Mouse (Mus musculus): ENCODE results near the gene C77080. TPM values are rescaled to one million over a fixed set of nuclear protein-coding genes. Genes with fewer than 3 reads are reported as not detected.
A peak's percentile ranks its signal among the peaks of the same experiment; 100 is the strongest.

The C77080 gene
- polyA plus RNA-seq, 1 experiment from 2014 or later, result 8.2 TPM

DNA sequence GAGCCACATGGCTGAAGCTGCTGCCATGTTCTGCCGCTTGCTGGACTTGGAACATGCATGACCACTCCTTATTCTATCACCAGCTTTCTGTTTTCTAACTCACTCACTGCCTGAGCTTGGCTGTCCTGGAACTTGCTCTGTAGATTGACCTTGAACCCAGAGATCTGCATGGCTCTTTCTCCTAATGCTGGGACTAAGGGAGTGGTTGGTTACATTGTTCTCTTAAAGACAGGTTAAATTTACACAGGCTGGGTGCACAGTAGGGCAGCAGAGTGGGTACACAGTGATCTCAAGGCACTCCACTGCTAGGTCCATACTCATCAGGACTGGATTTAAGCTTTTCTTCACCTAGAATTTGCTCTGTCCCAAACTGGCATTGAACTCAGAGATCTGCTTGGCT is 66.9 kb downstream of the C77080 start:
- Histone ChIP-seq H3K36me3 (ENCODE audit: control insufficient read depth, insufficient read depth, low read length) (peaks cover 7% of the 10 kb centered on the region), H3K4me3 (replicated peaks; ENCODE audit: low read length) (no peak overlapping the region), H3K27ac (ENCODE audit: low read length) (no peak overlapping the region), H3K27me3 (ENCODE audit: control insufficient read depth, insufficient read depth, low read length) (no peaks in the 10 kb centered on the region), H3K4me2 (ENCODE audit: low read depth, low read length) (no peak overlapping the region), H3K4me1 (ENCODE audit: control insufficient read depth, insufficient read depth, low read length) (peaks cover 15% of the 10 kb centered on the region), H3K9ac (ENCODE audit: low read length) (no peak overlapping the region), H3K9me3 (replicated peaks; ENCODE audit: control insufficient read depth, low read length) (no peaks in the 10 kb centered on the region)
- 93% methylated on average over 1 of the region's 1 CpGs for WGBS
- ATAC-seq (ENCODE audit: insufficient read depth, low FRiP score), result no peak

DNA sequence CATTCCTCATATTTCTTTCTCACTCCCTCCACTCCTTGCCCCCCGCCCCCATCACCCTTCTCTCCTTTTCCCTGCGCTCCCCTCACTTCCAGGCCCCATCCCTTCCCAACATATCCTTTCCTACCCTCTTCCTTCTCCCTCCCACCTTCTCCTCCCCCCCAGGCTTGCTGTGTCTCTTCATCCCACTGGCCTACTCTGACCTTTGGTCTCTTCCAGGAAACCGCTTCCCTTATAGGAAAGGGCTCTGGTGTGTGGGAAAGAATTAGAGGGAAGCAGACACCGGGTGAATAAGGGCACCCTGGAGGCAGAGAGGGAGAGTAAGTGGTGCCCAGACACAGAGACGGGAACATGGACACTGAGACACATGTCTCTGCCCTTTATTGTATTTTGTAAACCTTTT is 69.5 kb downstream of the C77080 start:
- no peak overlapping the region for H3K27ac ChIP-seq (ENCODE audit: low read length)
- H3K9ac ChIP-seq (ENCODE audit: low read length), result no peak overlapping the region
- ATAC-seq (ENCODE audit: insufficient read depth, low FRiP score), result no peak
- peak overlapping the region; percentile 86; the same call in 1 of the 2 replicates for H3K4me2 ChIP-seq (ENCODE audit: low read depth, low read length)
- H3K4me1 ChIP-seq (ENCODE audit: control insufficient read depth, insufficient read depth, low read length), result peaks cover 24% of the 10 kb centered on the region
- 72% methylated on average over 5 of the region's 5 CpGs for WGBS
- no peak overlapping the region for H3K4me3 ChIP-seq (replicated peaks; ENCODE audit: low read length)
- no peaks in the 10 kb centered on the region for H3K27me3 ChIP-seq (ENCODE audit: control insufficient read depth, insufficient read depth, low read length)
- no peaks in the 10 kb centered on the region for H3K36me3 ChIP-seq (ENCODE audit: control insufficient read depth, insufficient read depth, low read length)
- H3K9me3 ChIP-seq (replicated peaks; ENCODE audit: control insufficient read depth, low read length), result no peaks in the 10 kb centered on the region

DNA sequence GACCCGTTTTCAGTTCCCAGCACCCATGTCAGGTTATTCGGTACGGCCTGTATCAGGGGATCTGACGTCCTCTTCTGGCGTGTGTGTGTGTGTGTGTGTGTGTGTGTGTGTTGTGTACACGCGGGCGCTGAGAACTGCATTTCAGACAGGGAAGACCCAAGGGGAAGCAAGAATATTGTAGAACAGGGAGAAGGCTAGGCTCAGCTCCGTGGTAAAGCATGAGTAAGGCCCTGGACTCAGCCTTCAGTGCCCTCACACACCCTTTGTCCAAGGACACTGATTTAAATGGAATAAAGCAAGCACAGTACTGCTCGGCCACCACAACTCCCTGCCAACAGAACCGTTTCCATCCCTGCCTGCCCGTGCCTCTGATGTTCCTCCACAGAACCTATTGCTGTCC is 70.7 kb downstream of the C77080 start:
- no peaks in the 10 kb centered on the region for H3K27me3 ChIP-seq (ENCODE audit: control insufficient read depth, insufficient read depth, low read length)
- 3% methylated on average over 12 of the region's 12 CpGs for WGBS
- H3K36me3 ChIP-seq (ENCODE audit: control insufficient read depth, insufficient read depth, low read length), result no peaks in the 10 kb centered on the region
- no peaks in the 10 kb centered on the region for H3K9me3 ChIP-seq (replicated peaks; ENCODE audit: control insufficient read depth, low read length)
- H3K4me2 ChIP-seq (ENCODE audit: low read depth, low read length), result peak overlapping the region; percentile 86
- H3K4me3 ChIP-seq (replicated peaks; ENCODE audit: low read length), result peak overlapping the region; percentile 89
- peak overlapping the region; percentile 87 for H3K27ac ChIP-seq (ENCODE audit: low read length)
- H3K4me1 ChIP-seq (ENCODE audit: control insufficient read depth, insufficient read depth, low read length), result peaks cover 24% of the 10 kb centered on the region
- H3K9ac ChIP-seq (ENCODE audit: low read length), result peak overlapping the region; percentile 88
- no peak for ATAC-seq (ENCODE audit: insufficient read depth, low FRiP score)

DNA sequence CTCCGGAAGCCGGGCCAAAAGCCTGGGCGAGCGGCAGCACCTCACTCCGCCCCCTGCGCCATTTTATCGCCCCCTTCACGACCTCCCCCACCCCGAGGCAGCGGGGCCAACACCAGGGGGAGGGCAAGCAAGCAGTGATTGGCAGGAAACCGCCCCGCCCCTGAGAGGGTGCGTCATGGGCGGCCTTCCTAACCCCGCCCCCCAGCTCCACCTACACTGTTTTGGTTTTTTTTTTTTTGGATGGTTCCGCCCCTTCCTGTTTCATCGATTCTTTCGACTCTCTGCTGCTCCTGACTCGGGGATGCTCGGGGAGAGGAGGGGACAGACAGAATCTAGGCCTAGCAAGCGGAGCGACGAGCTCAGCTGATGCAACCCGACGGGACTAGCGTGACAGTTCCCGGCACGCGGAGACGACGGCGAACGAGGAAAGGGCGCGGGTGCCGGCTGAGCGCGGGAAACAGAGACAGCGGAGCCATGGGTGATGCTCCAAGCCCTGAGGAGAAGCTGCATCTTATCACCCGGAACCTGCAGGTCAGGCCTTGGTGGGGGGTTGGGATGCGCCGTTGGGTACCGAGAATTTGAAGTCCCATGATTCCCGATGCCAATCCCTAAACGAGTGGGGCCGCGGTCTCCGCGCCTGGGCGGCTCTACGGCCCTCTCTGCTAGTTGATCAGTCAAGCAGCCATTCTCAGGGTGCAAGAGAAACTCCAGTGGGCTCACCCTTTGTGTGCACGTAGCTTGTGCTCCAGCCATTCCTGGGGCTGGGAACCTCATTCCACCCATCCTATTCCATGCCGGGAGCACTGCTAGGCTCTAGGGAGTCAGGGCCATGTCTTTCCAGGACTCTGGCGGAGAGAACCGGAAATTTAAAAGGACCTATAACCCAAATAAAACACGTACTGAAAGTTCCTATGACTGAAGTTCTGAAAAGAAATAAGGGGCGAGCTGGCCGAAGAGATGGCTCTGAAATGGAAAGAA is 71.4 kb downstream of the C77080 start, which contains the start of the genes S100pbp and Yars:
Gene S100pbp (minus strand): TSS at position 186 of the 978 bp plus-strand sequence.
Gene Yars (plus strand): TSS at position 219 of the 978 bp plus-strand sequence.
- Histone ChIP-seq H3K4me3 (replicated peaks; ENCODE audit: low read length) (peak within 1 kb of the TSS; percentile 89), H3K9me3 (replicated peaks; ENCODE audit: control insufficient read depth, low read length) (no peaks in the 10 kb centered on the region), H3K4me2 (ENCODE audit: low read depth, low read length) (peak within 1 kb of the TSS; percentile 86), H3K27ac (ENCODE audit: low read length) (peak within 1 kb of the TSS; percentile 87), H3K36me3 (ENCODE audit: control insufficient read depth, insufficient read depth, low read length) (no peaks in the 10 kb centered on the region), H3K27me3 (ENCODE audit: control insufficient read depth, insufficient read depth, low read length) (no peaks in the 10 kb centered on the region), H3K9ac (ENCODE audit: low read length) (peak within 1 kb of the TSS; percentile 91), H3K4me1 (ENCODE audit: control insufficient read depth, insufficient read depth, low read length) (peaks cover 24% of the 10 kb centered on the region)
- WGBS, result under 1% methylated on average over 58 of the region's 58 CpGs
- ATAC-seq (ENCODE audit: insufficient read depth, low FRiP score), result peak; percentile 93

DNA sequence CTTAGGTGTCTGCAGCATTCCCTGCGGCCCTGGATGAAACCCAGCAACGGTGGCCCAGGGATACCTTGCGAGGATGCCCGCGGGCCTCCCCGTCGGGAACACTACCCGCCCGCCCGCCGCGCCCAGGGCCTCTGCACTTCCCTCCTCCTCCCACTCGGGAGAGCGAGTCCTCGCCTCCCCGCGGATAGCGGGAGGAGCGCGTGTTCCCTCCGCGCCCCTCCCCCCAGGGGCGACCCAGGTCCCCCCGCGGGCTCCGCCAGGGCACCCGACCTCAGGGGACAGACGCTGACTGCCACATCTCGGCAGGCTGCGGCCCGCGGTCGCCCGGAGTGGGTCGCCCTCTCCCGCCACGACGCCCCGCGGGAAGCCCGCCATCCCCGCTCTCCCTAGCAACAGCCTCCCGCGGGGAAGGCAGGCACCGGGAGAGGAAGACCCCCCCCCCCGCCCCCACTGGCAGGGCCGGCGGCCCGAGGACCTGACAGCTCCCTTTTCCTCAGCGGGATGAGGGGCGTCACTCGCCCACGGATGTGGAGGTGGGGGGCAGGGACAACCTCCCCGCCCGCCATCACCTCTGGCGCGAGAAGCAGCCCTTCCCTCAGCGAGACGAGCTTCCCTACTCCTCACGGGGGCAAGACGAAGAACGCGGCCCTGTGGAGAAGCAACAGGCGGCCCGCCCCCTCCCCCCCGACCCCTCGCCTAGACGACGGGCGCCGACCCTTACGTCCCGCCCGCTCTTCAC is 72.2 kb downstream of the C77080 start:
- H3K9ac ChIP-seq (ENCODE audit: low read length), result peak overlapping the region; percentile 91
- peak; percentile 65 for ATAC-seq (ENCODE audit: insufficient read depth, low FRiP score)
- peak overlapping the region; percentile 89 for H3K4me3 ChIP-seq (replicated peaks; ENCODE audit: low read length)
- peak overlapping the region; percentile 75 for H3K4me2 ChIP-seq (ENCODE audit: low read depth, low read length)
- H3K36me3 ChIP-seq (ENCODE audit: control insufficient read depth, insufficient read depth, low read length), result no peaks in the 10 kb centered on the region
- H3K9me3 ChIP-seq (replicated peaks; ENCODE audit: control insufficient read depth, low read length), result no peaks in the 10 kb centered on the region
- H3K27me3 ChIP-seq (ENCODE audit: control insufficient read depth, insufficient read depth, low read length), result no peaks in the 10 kb centered on the region
- WGBS, result under 1% methylated on average over 54 of the region's 74 CpGs
- H3K4me1 ChIP-seq (ENCODE audit: control insufficient read depth, insufficient read depth, low read length), result peaks cover 24% of the 10 kb centered on the region
- H3K27ac ChIP-seq (ENCODE audit: low read length), result peak overlapping the region; percentile 72

DNA sequence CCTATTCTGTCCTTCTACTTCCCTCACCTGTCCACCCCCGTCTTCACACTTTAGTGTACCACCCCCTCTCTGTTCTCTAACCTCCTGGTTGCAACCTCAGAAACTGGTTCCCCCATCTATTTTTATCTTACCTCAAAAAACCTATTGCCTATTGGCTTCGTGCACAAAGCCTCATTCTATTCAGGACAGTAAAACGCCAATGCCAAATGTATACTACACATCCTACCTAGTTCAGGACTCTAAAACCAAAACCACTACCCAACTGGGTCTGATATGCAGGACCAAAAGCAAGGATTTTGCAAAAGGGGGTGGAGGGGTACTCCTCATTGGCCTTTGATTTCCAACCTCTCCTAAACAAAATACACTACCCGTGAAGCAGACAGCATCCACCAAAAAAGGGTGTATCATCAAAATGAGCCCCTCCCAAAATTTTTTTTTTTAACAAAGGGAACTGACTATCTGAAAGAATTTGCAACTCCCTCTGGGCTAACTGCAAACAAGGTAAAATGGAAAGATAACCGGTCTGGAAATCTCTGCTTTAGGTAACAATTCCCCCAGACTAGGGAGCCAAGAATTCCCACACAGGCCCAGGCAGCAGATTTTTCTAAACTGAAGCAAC is 73.1 kb downstream of the C77080 start:
- ATAC-seq (ENCODE audit: insufficient read depth, low FRiP score), result no peak
- peak overlapping the region; percentile 91 for H3K9ac ChIP-seq (ENCODE audit: low read length)
- peak overlapping the region; percentile 75 for H3K4me2 ChIP-seq (ENCODE audit: low read depth, low read length)
- H3K27me3 ChIP-seq (ENCODE audit: control insufficient read depth, insufficient read depth, low read length), result no peaks in the 10 kb centered on the region
- H3K4me3 ChIP-seq (replicated peaks; ENCODE audit: low read length), result peak overlapping the region; percentile 89
- H3K4me1 ChIP-seq (ENCODE audit: control insufficient read depth, insufficient read depth, low read length), result peaks cover 24% of the 10 kb centered on the region
- 42% methylated on average over 5 of the region's 5 CpGs for WGBS
- H3K9me3 ChIP-seq (replicated peaks; ENCODE audit: control insufficient read depth, low read length), result no peaks in the 10 kb centered on the region
- H3K27ac ChIP-seq (ENCODE audit: low read length), result peak overlapping the region; percentile 72; the same call in 1 of the 2 replicates
- no peaks in the 10 kb centered on the region for H3K36me3 ChIP-seq (ENCODE audit: control insufficient read depth, insufficient read depth, low read length)

DNA sequence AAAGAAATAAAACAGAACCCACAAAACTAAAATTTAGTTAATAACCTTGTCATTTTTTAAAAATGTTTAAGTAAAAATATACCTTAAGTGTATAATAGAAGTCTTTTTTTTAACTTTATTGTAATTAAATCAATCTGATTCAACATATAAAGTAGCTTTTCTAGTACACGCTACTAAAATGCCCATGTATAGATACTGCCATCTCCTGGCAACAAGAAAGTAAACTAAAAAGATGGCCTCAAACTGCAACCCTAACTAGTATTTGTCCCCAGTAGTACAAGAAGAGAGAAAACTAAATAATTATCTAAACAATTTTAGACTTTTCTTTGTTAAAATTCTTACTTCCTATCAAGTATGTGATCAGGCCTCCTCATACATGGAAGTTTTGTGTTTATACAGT is 81.6 kb downstream of the C77080 start:
- H3K4me2 ChIP-seq (ENCODE audit: low read depth, low read length), result no peak overlapping the region
- H3K9ac ChIP-seq (ENCODE audit: low read length), result no peak overlapping the region
- no peak overlapping the region for H3K27ac ChIP-seq (ENCODE audit: low read length)
- no peaks in the 10 kb centered on the region for H3K9me3 ChIP-seq (replicated peaks; ENCODE audit: control insufficient read depth, low read length)
- ATAC-seq (ENCODE audit: insufficient read depth, low FRiP score), result no peak
- H3K27me3 ChIP-seq (ENCODE audit: control insufficient read depth, insufficient read depth, low read length), result no peaks in the 10 kb centered on the region
- 52% methylated on average over 1 of the region's 1 CpGs for WGBS
- H3K36me3 ChIP-seq (ENCODE audit: control insufficient read depth, insufficient read depth, low read length), result peaks cover 20% of the 10 kb centered on the region
- H3K4me3 ChIP-seq (replicated peaks; ENCODE audit: low read length), result no peak overlapping the region
- H3K4me1 ChIP-seq (ENCODE audit: control insufficient read depth, insufficient read depth, low read length), result no peaks in the 10 kb centered on the region

DNA sequence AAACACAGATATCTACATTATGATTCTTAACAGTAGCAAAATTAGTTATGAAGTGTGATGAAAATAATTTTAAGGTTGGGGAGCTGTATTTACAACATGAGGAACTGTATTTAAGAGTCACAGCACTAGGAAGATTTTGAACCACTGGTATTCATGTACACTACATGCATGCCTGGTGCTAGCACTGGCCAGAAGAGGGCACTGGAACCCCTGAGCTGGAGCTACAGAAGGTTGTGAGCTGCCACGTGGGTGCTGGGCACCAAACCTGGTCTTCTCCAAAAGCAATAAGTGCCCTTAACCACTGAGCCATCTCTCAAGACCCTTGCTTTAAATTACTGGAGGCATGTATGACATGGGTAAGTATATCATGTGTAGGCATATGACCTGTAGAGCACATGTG is 88.7 kb downstream of the C77080 start:
- H3K9ac ChIP-seq (ENCODE audit: low read length), result no peak overlapping the region
- H3K4me1 ChIP-seq (ENCODE audit: control insufficient read depth, insufficient read depth, low read length), result no peaks in the 10 kb centered on the region
- no peak for ATAC-seq (ENCODE audit: insufficient read depth, low FRiP score)
- no peaks in the 10 kb centered on the region for H3K27me3 ChIP-seq (ENCODE audit: control insufficient read depth, insufficient read depth, low read length)
- peaks cover 18% of the 10 kb centered on the region for H3K36me3 ChIP-seq (ENCODE audit: control insufficient read depth, insufficient read depth, low read length)
- no peaks in the 10 kb centered on the region for H3K9me3 ChIP-seq (replicated peaks; ENCODE audit: control insufficient read depth, low read length)
- H3K4me2 ChIP-seq (ENCODE audit: low read depth, low read length), result no peak overlapping the region
- H3K4me3 ChIP-seq (replicated peaks; ENCODE audit: low read length), result no peak overlapping the region
- H3K27ac ChIP-seq (ENCODE audit: low read length), result no peak overlapping the region
- whole genome bisulfite sequencing, result 69% methylated on average over 1 of the region's 1 CpGs

All from stomach, embryonic 16.5 days (tissue).